Mouse (Mus musculus): ENCODE results near the gene Vsnl1. TPM values are rescaled to one million over a fixed set of nuclear protein-coding genes. Genes with fewer than 3 reads are reported as not detected.
A peak's percentile ranks its signal among the peaks of the same experiment; 100 is the strongest.

Gene Vsnl1
- 0.36 TPM in 1 of 2 replicates, not detected in the other for polyA plus RNA-seq (2011; ENCODE audit: insufficient read depth, insufficient read length, low read depth, missing spikeins)

DNA sequence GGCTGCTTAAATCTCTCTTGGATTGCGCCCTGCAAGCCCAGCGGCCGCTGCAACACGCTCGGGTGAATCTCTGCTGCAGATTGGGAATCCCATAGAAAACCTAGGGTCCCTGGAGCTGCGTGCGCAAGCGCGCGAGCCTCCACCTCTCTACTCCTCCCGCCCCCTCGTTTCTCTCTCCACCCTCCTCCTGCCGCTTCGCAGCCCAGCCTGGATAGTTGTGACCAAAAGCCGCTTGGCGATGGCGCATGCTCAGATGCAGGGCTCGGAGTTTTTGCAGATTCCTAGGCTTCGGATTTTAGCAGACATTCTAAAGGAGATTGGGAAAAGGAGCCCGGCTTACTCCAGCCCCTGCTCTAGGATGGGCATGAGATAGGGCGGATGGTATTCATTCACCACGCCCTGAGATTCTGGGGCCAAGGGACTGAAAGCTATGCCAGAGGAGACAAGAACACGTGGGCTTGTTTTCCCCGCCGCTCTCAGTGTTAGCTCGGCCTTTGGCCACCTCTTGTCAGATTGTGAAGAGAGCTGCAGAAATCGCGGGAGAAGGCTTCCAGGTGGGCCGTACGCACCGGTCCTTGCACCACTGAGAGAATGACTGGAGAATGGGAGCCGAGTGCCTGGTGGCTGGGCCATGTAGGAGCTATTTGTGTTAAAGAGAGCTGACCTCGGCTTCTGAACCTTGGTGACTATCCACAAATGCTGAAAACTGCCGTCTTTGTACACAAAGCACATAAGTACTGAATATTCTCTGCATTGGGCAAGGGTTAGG, at the start of gene Vsnl1:
TSS of gene Vsnl1 (minus strand) at position 117 of the 769 bp plus-strand sequence.
- Histone ChIP-seq H3K4me1 (ENCODE audit: control insufficient read depth, insufficient read depth, low read length) (no peaks in the 10 kb centered on the region), H3K4me3 (ENCODE audit: low read depth, low read length) (no peak within 1 kb of the TSS), H3K27me3 (ENCODE audit: control insufficient read depth, insufficient read depth, low read length, poor library complexity, severe bottlenecking) (0 out of 2 replicates have a peak, but pooled peaks cover 5% of the 10 kb centered on the region), H3K9me3 (replicated peaks; ENCODE audit: control insufficient read depth, insufficient read depth, low read length, poor library complexity, severe bottlenecking) (0 out of 2 replicates have a peak, but pooled peaks cover 3% of the 10 kb centered on the region), H3K27ac (ENCODE audit: insufficient read depth, low read length) (no peak within 1 kb of the TSS), H3K9ac (ENCODE audit: low read depth, poor library complexity, severe bottlenecking) (no peak within 1 kb of the TSS), H3K36me3 (ENCODE audit: control insufficient read depth, insufficient read depth, low read length, poor library complexity, severe bottlenecking) (no peaks in the 10 kb centered on the region)
- TF ChIP-seq CTCF (IDR thresholded peaks at IDR 0.05; ENCODE audit: low read depth, low read length) (no peak), EP300 (IDR thresholded peaks at IDR 0.05; ENCODE audit: insufficient read depth, low read depth, low read length) (no peak), POLR2A (IDR thresholded peaks at IDR 0.05; ENCODE audit: insufficient read depth, low read length) (no peak)

DNA sequence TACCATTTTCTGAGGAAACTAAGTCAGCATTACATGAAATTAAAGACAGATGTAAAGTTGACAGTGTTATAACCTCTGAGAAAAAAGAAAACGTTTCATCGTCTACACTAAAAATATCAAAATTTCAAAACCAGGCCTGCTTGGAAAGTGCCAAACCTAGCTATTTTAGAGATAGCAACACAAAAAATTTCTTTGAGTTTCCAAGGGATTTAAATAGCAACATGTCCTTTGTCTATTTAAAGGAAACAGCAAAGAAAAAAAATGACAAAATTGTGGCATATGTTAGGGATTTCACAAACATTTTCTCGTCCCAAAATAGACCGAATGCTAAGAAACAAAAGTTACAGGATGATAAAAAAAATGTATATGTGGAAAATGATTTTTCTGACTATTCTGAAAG, 20.2 kb upstream of the Vsnl1 start:
- Histone ChIP-seq H3K4me1 (ENCODE audit: control insufficient read depth, insufficient read depth, low read length) (no peaks in the 10 kb centered on the region), H3K27ac (ENCODE audit: insufficient read depth, low read length) (no peak overlapping the region), H3K9me3 (replicated peaks; ENCODE audit: control insufficient read depth, insufficient read depth, low read length, poor library complexity, severe bottlenecking) (no peaks in the 10 kb centered on the region), H3K27me3 (ENCODE audit: control insufficient read depth, insufficient read depth, low read length, poor library complexity, severe bottlenecking) (no peaks in the 10 kb centered on the region), H3K9ac (ENCODE audit: low read depth, poor library complexity, severe bottlenecking) (no peak overlapping the region), H3K4me3 (ENCODE audit: low read depth, low read length) (no peak overlapping the region), H3K36me3 (ENCODE audit: control insufficient read depth, insufficient read depth, low read length, poor library complexity, severe bottlenecking) (no peaks in the 10 kb centered on the region)
- TF ChIP-seq CTCF (IDR thresholded peaks at IDR 0.05; ENCODE audit: low read depth, low read length), result no peak
- TF ChIP-seq EP300 (IDR thresholded peaks at IDR 0.05; ENCODE audit: insufficient read depth, low read depth, low read length), result no peak
- TF ChIP-seq POLR2A (IDR thresholded peaks at IDR 0.05; ENCODE audit: insufficient read depth, low read length), result no peak

DNA sequence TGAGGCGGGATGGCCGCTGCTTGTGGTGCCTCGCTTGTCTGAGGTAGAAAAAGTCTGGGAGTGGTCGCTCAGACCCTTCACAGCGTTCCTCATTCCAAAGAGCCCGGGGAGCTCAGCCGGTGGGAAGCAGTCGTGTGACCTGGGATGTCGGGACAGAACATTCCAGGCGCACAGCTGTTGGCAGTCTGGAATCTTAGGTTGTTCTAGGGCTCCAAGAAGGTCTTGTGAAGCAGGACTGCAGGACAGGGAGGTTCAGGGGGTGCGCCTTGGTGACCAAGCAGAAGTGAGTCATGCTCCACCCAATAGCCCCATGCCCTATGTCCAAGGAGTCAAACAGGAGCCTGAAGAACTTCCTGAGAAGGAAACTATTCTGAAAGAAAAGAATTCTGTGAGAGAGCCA, 19.8 kb upstream of the Vsnl1 start:
- no peak for TF ChIP-seq EP300 (IDR thresholded peaks at IDR 0.05; ENCODE audit: insufficient read depth, low read depth, low read length)
- Histone ChIP-seq H3K27ac (ENCODE audit: insufficient read depth, low read length) (no peak overlapping the region), H3K9me3 (replicated peaks; ENCODE audit: control insufficient read depth, insufficient read depth, low read length, poor library complexity, severe bottlenecking) (no peaks in the 10 kb centered on the region), H3K4me1 (ENCODE audit: control insufficient read depth, insufficient read depth, low read length) (no peaks in the 10 kb centered on the region), H3K9ac (ENCODE audit: low read depth, poor library complexity, severe bottlenecking) (0 out of 2 replicates have a peak overlapping the region, but pooled peaks have one; percentile 33), H3K36me3 (ENCODE audit: control insufficient read depth, insufficient read depth, low read length, poor library complexity, severe bottlenecking) (no peaks in the 10 kb centered on the region), H3K4me3 (ENCODE audit: low read depth, low read length) (peak overlapping the region; percentile 52), H3K27me3 (ENCODE audit: control insufficient read depth, insufficient read depth, low read length, poor library complexity, severe bottlenecking) (no peaks in the 10 kb centered on the region)

DNA sequence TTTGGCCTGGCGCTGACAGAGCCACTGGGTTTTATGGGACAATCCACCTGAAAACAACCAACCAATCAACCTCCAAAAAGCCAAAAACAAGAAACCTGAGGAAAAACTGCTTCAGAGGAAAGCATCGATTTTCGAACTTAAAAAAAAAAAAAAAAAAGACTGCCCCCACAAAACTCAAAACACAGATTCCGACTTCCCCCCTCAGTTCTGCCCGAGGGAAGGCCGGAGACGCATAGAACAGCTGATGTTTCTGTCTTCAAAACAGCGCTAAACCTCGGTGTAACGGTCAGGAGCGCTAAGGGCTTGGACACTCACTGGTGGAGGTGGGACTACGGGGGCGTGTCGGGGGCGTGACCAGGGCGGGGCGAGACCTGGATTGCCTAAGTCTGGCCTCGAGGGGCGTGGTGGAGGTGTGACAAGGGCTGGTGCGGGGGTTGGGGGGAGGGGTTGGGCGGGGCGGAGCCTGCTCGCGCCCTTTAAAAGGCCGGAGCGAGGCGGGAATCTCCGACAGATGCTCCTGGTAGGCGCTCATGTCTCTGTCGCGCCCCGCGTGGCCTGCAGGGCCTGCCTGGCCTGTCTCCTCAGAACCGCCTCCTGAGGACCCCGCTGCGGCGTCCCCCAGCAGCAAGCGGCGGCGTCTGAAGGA, 19.3 kb upstream of the Vsnl1 start, which contains the start of gene Rad51ap2:
TSS of gene Rad51ap2 (plus strand) at position 531 of the 646 bp plus-strand sequence.
- H3K4me1 ChIP-seq (ENCODE audit: control insufficient read depth, insufficient read depth, low read length), result no peaks in the 10 kb centered on the region
- TF ChIP-seq CTCF (IDR thresholded peaks at IDR 0.05; ENCODE audit: low read depth, low read length) (no peak), POLR2A (IDR thresholded peaks at IDR 0.05; ENCODE audit: insufficient read depth, low read length) (no peak), EP300 (IDR thresholded peaks at IDR 0.05; ENCODE audit: insufficient read depth, low read depth, low read length) (no peak)
- peak within 1 kb of the TSS; percentile 52 for H3K4me3 ChIP-seq (ENCODE audit: low read depth, low read length)
- H3K9ac ChIP-seq (ENCODE audit: low read depth, poor library complexity, severe bottlenecking), result 0 out of 2 replicates have a peak within 1 kb of the TSS, but pooled peaks have one; percentile 33
- H3K9me3 ChIP-seq (replicated peaks; ENCODE audit: control insufficient read depth, insufficient read depth, low read length, poor library complexity, severe bottlenecking), result no peaks in the 10 kb centered on the region
- no peaks in the 10 kb centered on the region for H3K36me3 ChIP-seq (ENCODE audit: control insufficient read depth, insufficient read depth, low read length, poor library complexity, severe bottlenecking)
- H3K27ac ChIP-seq (ENCODE audit: insufficient read depth, low read length), result no peak within 1 kb of the TSS
- H3K27me3 ChIP-seq (ENCODE audit: control insufficient read depth, insufficient read depth, low read length, poor library complexity, severe bottlenecking), result no peaks in the 10 kb centered on the region

- Histone ChIP-seq H3K27me3 (ENCODE audit: control insufficient read depth, insufficient read depth, low read length, poor library complexity, severe bottlenecking) (no peaks in the 10 kb centered on the region), H3K4me3 (ENCODE audit: low read depth, low read length) (no peak overlapping the region), H3K9ac (ENCODE audit: low read depth, poor library complexity, severe bottlenecking) (no peak overlapping the region), H3K36me3 (ENCODE audit: control insufficient read depth, insufficient read depth, low read length, poor library complexity, severe bottlenecking) (no peaks in the 10 kb centered on the region), H3K4me1 (ENCODE audit: control insufficient read depth, insufficient read depth, low read length) (no peaks in the 10 kb centered on the region), H3K9me3 (replicated peaks; ENCODE audit: control insufficient read depth, insufficient read depth, low read length, poor library complexity, severe bottlenecking) (no peaks in the 10 kb centered on the region), H3K27ac (ENCODE audit: insufficient read depth, low read length) (no peak overlapping the region)
- TF ChIP-seq EP300 (IDR thresholded peaks at IDR 0.05; ENCODE audit: insufficient read depth, low read depth, low read length) (no peak), POLR2A (IDR thresholded peaks at IDR 0.05; ENCODE audit: insufficient read depth, low read length) (no peak), CTCF (IDR thresholded peaks at IDR 0.05; ENCODE audit: low read depth, low read length) (no peak)
Observed at GRCm38 (mm10) chr12:11454146-11454545, 17.7 kb upstream of the Vsnl1 start.

Data from ES-Bruce4 (cell line).